Mouse (Mus musculus): Measurements from ENCODE around the gene Pde4c. TPM values are rescaled to one million over a fixed set of nuclear protein-coding genes. Genes with fewer than 3 reads are reported as not detected.

The Pde4c gene
- total RNA-seq, 2 experiments from 2014 or later = 0.81 to 0.91 TPM

GRCm38 (mm10) chr8:70787051-70787445 is 63.5 kb downstream of the Pde4c start:
- no peak for DNase-seq (ENCODE audit: low spot score in 2 of 2)

- DNase-seq (ENCODE audit: low spot score in 2 of 2) = no peak
Observed at GRCm38 (mm10) chr8:70787941-70788667, 64.6 kb downstream of the Pde4c start.

GRCm38 (mm10) chr8:70789046-70789445 is 65.5 kb downstream of the Pde4c start:
- DNase-seq (ENCODE audit: low spot score in 2 of 2) = no peak

- no peak for DNase-seq (ENCODE audit: low spot score in 2 of 2)
Observed at GRCm38 (mm10) chr8:70790846-70791245, 67.3 kb downstream of the Pde4c start.

GRCm38 (mm10) chr8:70791294-70791701 is 67.8 kb downstream of the Pde4c start:
- DNase-seq (ENCODE audit: low spot score in 2 of 2) = no peak

- peak; percentile 96 to 98 for DNase-seq (ENCODE audit: low spot score in 2 of 2)
Observed at GRCm38 (mm10) chr8:70791975-70792691, 68.6 kb downstream of the Pde4c start.

GRCm38 (mm10) chr8:70792700-70793099 is 69.2 kb downstream of the Pde4c start:
- no peak for DNase-seq (ENCODE audit: low spot score in 2 of 2)

GRCm38 (mm10) chr8:70794215-70794614 is 70.7 kb downstream of the Pde4c start:
- DNase-seq (ENCODE audit: low spot score in 2 of 2) = no peak

- DNase-seq (ENCODE audit: low spot score in 2 of 2) = no peak
Observed at GRCm38 (mm10) chr8:70795370-70795769, 71.8 kb downstream of the Pde4c start.

- no peak for DNase-seq (ENCODE audit: low spot score in 2 of 2)
Observed at GRCm38 (mm10) chr8:70796403-70797080, 73.0 kb downstream of the Pde4c start.

- peak; percentile 90 to 94 for DNase-seq (ENCODE audit: low spot score in 2 of 2)
Observed at GRCm38 (mm10) chr8:70797081-70798070, 73.9 kb downstream of the Pde4c start.

GRCm38 (mm10) chr8:70798281-70798680 is 74.8 kb downstream of the Pde4c start:
- DNase-seq (ENCODE audit: low spot score in 2 of 2) = peak in 1 of 2 experiments; percentile 86

GRCm38 (mm10) chr8:70800648-70801047 is 77.1 kb downstream of the Pde4c start:
- DNase-seq (ENCODE audit: low spot score in 2 of 2) = no peak

Small RNAs within 50 kb of the gene (microRNA-seq; reads per million reads assigned to microRNA genes)
- gene Mir7240 = 25.2 to 34.8 reads per million in 2 experiments

Other genes starting within 250 kb of the Pde4c start
- 10 to 100 TPM; 44.7 to 45.5 TPM for gene Klhl26, start 246.8 kb upstream of the Pde4c start, total RNA-seq (2021)
- gene Tmem59l, start 236.4 kb upstream of the Pde4c start, total RNA-seq (2021) = 100 to 1,000 TPM; 251 to 263 TPM
- gene Crlf1, start 230.6 kb upstream of the Pde4c start, total RNA-seq (2021) = 10 to 100 TPM; 21.8 to 24.2 TPM
- gene Rex1bd, start 217.0 kb upstream of the Pde4c start, total RNA-seq (2021) = 100 to 1,000 TPM in 1 of 2 experiments, 10 to 100 TPM in 1; 83.2 to 103 TPM
- gene Uba52, start 212.9 kb upstream of the Pde4c start, total RNA-seq (2021) = 1,000 to 10,000 TPM; 1,048 to 1,082 TPM
- gene Fkbp8, start 196.0 kb upstream of the Pde4c start, total RNA-seq (2021) = 100 to 1,000 TPM; 412 to 417 TPM
- gene Kxd1, start 195.8 kb upstream of the Pde4c start, total RNA-seq (2021) = 10 to 100 TPM; 39.5 to 40.3 TPM
- gene Ell, start 184.3 kb upstream of the Pde4c start, total RNA-seq (2021) = 10 to 100 TPM; 18.7 TPM
- 10 to 100 TPM; 38.8 to 46.1 TPM for gene Isyna1, start 129.3 kb upstream of the Pde4c start, total RNA-seq (2021)
- gene Ssbp4, start 114.8 kb upstream of the Pde4c start, total RNA-seq (2021) = 100 to 1,000 TPM; 253 to 259 TPM
- 1 to 10 TPM; 1.1 to 1.4 TPM for gene Lrrc25, start 107.6 kb upstream of the Pde4c start, total RNA-seq (2021)
- gene Gdf15, start 91.3 kb upstream of the Pde4c start, total RNA-seq (2021) = not detected
- gene Pgpep1, start 63.3 kb upstream of the Pde4c start, total RNA-seq (2021) = 10 to 100 TPM; 25.9 to 30.8 TPM
- gene Lsm4, start 50.5 kb upstream of the Pde4c start, total RNA-seq (2021) = 10 to 100 TPM; 67.8 to 71.7 TPM
- gene Jund, start 24.8 kb upstream of the Pde4c start, total RNA-seq (2021) = 100 to 1,000 TPM; 163 to 179 TPM
- gene Iqcn, start 20.3 kb upstream of the Pde4c start, total RNA-seq (2021) = under 1 TPM in 1 of 2 experiments, not detected in 1; 0.14 TPM
- not detected for gene Gm3336, start 5.2 kb upstream of the Pde4c start, total RNA-seq (2021)
- gene Rab3a, start 31.0 kb downstream of the Pde4c start, total RNA-seq (2021) = 100 to 1,000 TPM; 793 to 809 TPM
- gene Mpv17l2, start 37.2 kb downstream of the Pde4c start, total RNA-seq (2021) = 10 to 100 TPM; 47.6 to 52.2 TPM
- gene Pik3r2, start 53.0 kb downstream of the Pde4c start, total RNA-seq (2021) = 100 to 1,000 TPM; 164 to 178 TPM
- 100 to 1,000 TPM; 295 to 297 TPM for gene Mast3, start 81.3 kb downstream of the Pde4c start, total RNA-seq (2021)
- 1 to 10 TPM; 1.5 TPM for gene Il12rb1, start 84.7 kb downstream of the Pde4c start, total RNA-seq (2021)
- 10 to 100 TPM; 23.3 to 24.5 TPM for gene Arrdc2, start 116.0 kb downstream of the Pde4c start, total RNA-seq (2021)
- gene Kcnn1, start 139.5 kb downstream of the Pde4c start, total RNA-seq (2021) = 10 to 100 TPM; 22.0 to 22.8 TPM
- gene Ccdc124, start 150.2 kb downstream of the Pde4c start, total RNA-seq (2021) = 10 to 100 TPM; 84.5 to 92.7 TPM
- 1 to 10 TPM; 7.3 to 8.3 TPM for gene Slc5a5, start 169.0 kb downstream of the Pde4c start, total RNA-seq (2021)
- 100 to 1,000 TPM; 673 to 736 TPM for gene Rpl18a, start 173.7 kb downstream of the Pde4c start, total RNA-seq (2021)
- 10 to 100 TPM; 73.2 to 77.0 TPM for gene Map1s, start 182.2 kb downstream of the Pde4c start, total RNA-seq (2021)